8 mouse cellular contexts compared by ENCODE assay signal in the genomic region with DNA sequence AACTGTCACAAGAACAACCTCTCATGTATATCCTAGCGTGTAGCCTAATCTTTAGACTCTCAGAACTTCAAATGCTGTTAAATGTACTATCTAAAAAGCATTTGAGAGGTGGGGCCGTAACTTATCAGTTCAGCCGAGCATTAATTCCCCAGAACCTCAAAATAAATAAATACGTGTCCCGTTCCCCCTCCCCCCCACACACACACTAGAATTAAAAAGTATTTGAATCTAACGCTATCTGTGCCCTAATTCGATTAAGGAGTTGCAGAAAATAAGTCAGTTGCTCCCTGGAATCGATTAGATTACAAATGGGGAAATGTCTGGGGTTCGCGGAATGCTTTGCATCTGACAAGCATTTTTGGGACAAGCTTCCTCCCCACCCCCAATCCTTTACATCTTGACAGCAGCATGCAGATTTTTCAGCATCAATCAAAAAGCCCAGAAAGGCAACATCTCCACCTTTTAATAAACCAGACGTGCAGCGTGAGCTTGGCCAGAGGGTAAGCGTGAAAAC. TPM values are rescaled to one million over a fixed set of nuclear protein-coding genes. Genes with fewer than 3 reads are reported as not detected.
A peak's percentile ranks its signal among the peaks of the same experiment; 100 is the strongest.
DNase-seq lines count a peak whose midpoint lies in the region; ATAC-seq and TF ChIP-seq lines count a peak whose summit lies in the region.

No protein-coding gene starts in this region.

- H3K27ac ChIP-seq in kidney, embryonic 16.5 days (ENCODE audit: low read length), result no peak overlapping the region
- peak overlapping the region; percentile 83; the same call in 1 of the 2 replicates for H3K27ac ChIP-seq in embryonic facial prominence, embryonic 14.5 days (replicated peaks; ENCODE audit: low read depth, low read length)
- no peak overlapping the region for H3K27ac ChIP-seq in limb, embryonic 14.5 days (replicated peaks; ENCODE audit: low read depth, low read length)

- WGBS in kidney, embryonic 16.5 days, result 6% methylated on average over 13 of the region's 13 CpGs
- 3% methylated on average over 13 of the region's 13 CpGs for WGBS in embryonic facial prominence, embryonic 14.5 days
- 4% methylated on average over 13 of the region's 13 CpGs for WGBS in limb, embryonic 14.5 days

- peak overlapping the region; percentile 99 for H3K4me2 ChIP-seq in kidney, embryonic 16.5 days (replicated peaks; ENCODE audit: low read depth, low read length)
- peak overlapping the region; percentile 98 for H3K4me2 ChIP-seq in embryonic facial prominence, embryonic 14.5 days (ENCODE audit: low read depth, low read length)
- peak overlapping the region; percentile 99 for H3K4me2 ChIP-seq in limb, embryonic 14.5 days (replicated peaks; ENCODE audit: low read depth, low read length, severe bottlenecking)

- H3K9me3 ChIP-seq in kidney, embryonic 16.5 days (ENCODE audit: low read length), result no peaks in the 10 kb centered on the region
- no peaks in the 10 kb centered on the region for H3K9me3 ChIP-seq in embryonic facial prominence, embryonic 14.5 days (ENCODE audit: control insufficient read depth, low read length)
- H3K9me3 ChIP-seq in limb, embryonic 14.5 days (ENCODE audit: control insufficient read depth, low read length), result no peaks in the 10 kb centered on the region

- no peaks in the 10 kb centered on the region for H3K27me3 ChIP-seq in kidney, embryonic 16.5 days (ENCODE audit: insufficient read depth, low read length)
- H3K27me3 ChIP-seq in embryonic facial prominence, embryonic 14.5 days (replicated peaks; ENCODE audit: control insufficient read depth, insufficient read depth, low read length), result no peaks in the 10 kb centered on the region
- H3K27me3 ChIP-seq in limb, embryonic 14.5 days (ENCODE audit: control insufficient read depth, insufficient read depth, low read length), result 0 out of 2 replicates have a peak, but pooled peaks cover 10% of the 10 kb centered on the region

- DNase-seq in kidney, adult 8-10 months, result no peak
- DNase-seq in embryonic facial prominence, embryonic 14.5 days (ENCODE audit: low spot score), result peak; percentile 27
- DNase-seq in limb, embryonic 14.5 days (ENCODE audit: low spot score), result peak; percentile 21
- peak; percentile 26 for DNase-seq in retina, embryonic 14.5 days (ENCODE audit: low spot score)
- DNase-seq in layer of hippocampus, adult 9-11 months, result no peak
- DNase-seq in urinary bladder, postnatal 10 days (ENCODE audit: low spot score), result no peak
- DNase-seq in right cerebral cortex, postnatal 14 days, result no peak

- H3K4me1 ChIP-seq in kidney, embryonic 16.5 days (ENCODE audit: insufficient read depth, low read length), result peaks cover 34% of the 10 kb centered on the region
- H3K4me1 ChIP-seq in embryonic facial prominence, embryonic 14.5 days (ENCODE audit: control insufficient read depth, insufficient read depth, low read length), result peaks cover 15% of the 10 kb centered on the region
- peaks cover 11% of the 10 kb centered on the region for H3K4me1 ChIP-seq in limb, embryonic 14.5 days (ENCODE audit: control insufficient read depth, insufficient read depth, low read length)

- peak overlapping the region; percentile 76 for H3K4me3 ChIP-seq in kidney, embryonic 16.5 days (ENCODE audit: low read length)
- peak overlapping the region; percentile 78 for H3K4me3 ChIP-seq in embryonic facial prominence, embryonic 14.5 days (ENCODE audit: low read depth, low read length)
- peak overlapping the region; percentile 66 for H3K4me3 ChIP-seq in limb, embryonic 14.5 days (replicated peaks; ENCODE audit: low read length)

- no peaks in the 10 kb centered on the region for H3K36me3 ChIP-seq in kidney, embryonic 16.5 days (ENCODE audit: insufficient read depth, low read length)
- no peaks in the 10 kb centered on the region for H3K36me3 ChIP-seq in embryonic facial prominence, embryonic 14.5 days (ENCODE audit: control insufficient read depth, insufficient read depth, low read length)
- H3K36me3 ChIP-seq in limb, embryonic 14.5 days (ENCODE audit: control insufficient read depth, insufficient read depth, low read length), result no peaks in the 10 kb centered on the region

- H3K9ac ChIP-seq in kidney, embryonic 16.5 days (replicated peaks; ENCODE audit: low read length), result peak overlapping the region; percentile 88
- H3K9ac ChIP-seq in embryonic facial prominence, embryonic 14.5 days (ENCODE audit: low read depth, low read length), result peak overlapping the region; percentile 83
- peak overlapping the region; percentile 71 for H3K9ac ChIP-seq in limb, embryonic 14.5 days (ENCODE audit: low read depth, low read length, severe bottlenecking)

- no peak for TF ChIP-seq POLR2A in limb, embryonic 14.5 days (IDR thresholded peaks at IDR 0.05; ENCODE audit: borderline replicate concordance, extremely low read depth, insufficient read depth, insufficient read length)

- ATAC-seq in kidney, embryonic 16.5 days (ENCODE audit: low FRiP score, low TSS enrichment), result no peak
- ATAC-seq in embryonic facial prominence, embryonic 14.5 days (ENCODE audit: low read depth), result no peak
- no peak for ATAC-seq in limb, embryonic 14.5 days (ENCODE audit: low FRiP score, low read depth)

RNA-seq across cellular contexts. Expression of a gene that starts 48.1 kb away (rescaled TPM):
- polyA plus RNA-seq in kidney, embryonic 16.5 days (2015; fragmentation: Nextera tagmentation; extraction: Ambion mirVana), result 25.5 and 28.3 TPM in 2 replicates
- polyA plus RNA-seq in embryonic facial prominence, embryonic 14.5 days (2014; fragmentation: Nextera tagmentation; extraction: Ambion mirVana), result 24.9 and 26.7 TPM in 2 replicates
- 17.4 and 20.5 TPM in 2 replicates for polyA plus RNA-seq in limb, embryonic 14.5 days (2012; rRNA removed)
- polyA plus RNA-seq in limb, embryonic 14.5 days (2014; fragmentation: Nextera tagmentation; extraction: Ambion mirVana), result 28.1 and 30.6 TPM in 2 replicates

Comparison
In these comparisons a context has a peak if more than half of its experiments do, and no peak if none do; other contexts are left out.
1. DNase-seq: peak in embryonic facial prominence, embryonic 14.5 days (single experiment), limb, embryonic 14.5 days (single experiment) and retina, embryonic 14.5 days (single experiment); none in kidney, adult 8-10 months (0 of 2), layer of hippocampus, adult 9-11 months (single experiment), urinary bladder, postnatal 10 days (single experiment) and right cerebral cortex, postnatal 14 days (single experiment).
2. Peak in every context shown above with its lines, with median percentiles within 50 percentile points of each other: H3K4me2 ChIP-seq, H3K4me3 ChIP-seq and H3K9ac ChIP-seq.